Mouse (Mus musculus): ENCODE data around the gene Btg3. TPM values are rescaled to one million over a fixed set of nuclear protein-coding genes. Genes with fewer than 3 reads are reported as not detected.

Gene Btg3
- polyA plus RNA-seq, 2 experiments = 15.5 to 50.5 TPM

GRCm38 (mm10) chr16:78347328-78347926, 29.6 kb downstream of the Btg3 start:
- no peaks in the 10 kb centered on the region for H3K9me3 ChIP-seq (ENCODE audit: control insufficient read depth, low read length)

GRCm38 (mm10) chr16:78346662-78347327, 30.2 kb downstream of the Btg3 start:
- DNase-seq (ENCODE audit: low spot score) (peak; percentile 20), ATAC-seq (ENCODE audit: low FRiP score, low read depth) (no peak)
- no peak for TF ChIP-seq POLR2A (IDR thresholded peaks at IDR 0.05; ENCODE audit: borderline replicate concordance, extremely low read depth, insufficient read depth, insufficient read length)
- H3K9ac ChIP-seq (ENCODE audit: low read depth, low read length, severe bottlenecking) = no peak overlapping the region
- H3K4me3 ChIP-seq (replicated peaks; ENCODE audit: low read length) = no peak overlapping the region
- H3K4me2 ChIP-seq (replicated peaks; ENCODE audit: low read depth, low read length, severe bottlenecking) = no peak overlapping the region
- 71% methylated on average over 2 of the region's 2 CpGs for WGBS
- H3K27ac ChIP-seq (replicated peaks; ENCODE audit: low read depth, low read length) = no peak overlapping the region
- no peaks in the 10 kb centered on the region for H3K27me3 ChIP-seq (ENCODE audit: control insufficient read depth, insufficient read depth, low read length)
- no peaks in the 10 kb centered on the region for H3K36me3 ChIP-seq (ENCODE audit: control insufficient read depth, insufficient read depth, low read length)
- H3K4me1 ChIP-seq (ENCODE audit: control insufficient read depth, insufficient read depth, low read length) = peaks cover 9% of the 10 kb centered on the region
- H3K9me3 ChIP-seq (ENCODE audit: control insufficient read depth, low read length) = no peaks in the 10 kb centered on the region

More at GRCm38 (mm10) chr16:78347328-78347926, 29.6 kb downstream of the Btg3 start:
- no peaks in the 10 kb centered on the region for H3K27me3 ChIP-seq (ENCODE audit: control insufficient read depth, insufficient read depth, low read length)
- ATAC-seq (ENCODE audit: low FRiP score, low read depth) (no peak), DNase-seq (ENCODE audit: low spot score) (no peak)
- 73% methylated on average over 13 of the region's 13 CpGs for WGBS
- H3K4me2 ChIP-seq (replicated peaks; ENCODE audit: low read depth, low read length, severe bottlenecking) = no peak overlapping the region
- H3K36me3 ChIP-seq (ENCODE audit: control insufficient read depth, insufficient read depth, low read length) = no peaks in the 10 kb centered on the region
- peaks cover 9% of the 10 kb centered on the region for H3K4me1 ChIP-seq (ENCODE audit: control insufficient read depth, insufficient read depth, low read length)
- TF ChIP-seq POLR2A (IDR thresholded peaks at IDR 0.05; ENCODE audit: borderline replicate concordance, extremely low read depth, insufficient read depth, insufficient read length) = no peak
- H3K27ac ChIP-seq (replicated peaks; ENCODE audit: low read depth, low read length) = no peak overlapping the region
- no peak overlapping the region for H3K9ac ChIP-seq (ENCODE audit: low read depth, low read length, severe bottlenecking)
- no peak overlapping the region for H3K4me3 ChIP-seq (replicated peaks; ENCODE audit: low read length)

GRCm38 (mm10) chr16:78343792-78344191, 33.2 kb downstream of the Btg3 start:
- 19% methylated on average over 6 of the region's 6 CpGs for WGBS
- Histone ChIP-seq H3K4me3 (replicated peaks; ENCODE audit: low read length) (no peak overlapping the region), H3K9ac (ENCODE audit: low read depth, low read length, severe bottlenecking) (no peak overlapping the region), H3K36me3 (ENCODE audit: control insufficient read depth, insufficient read depth, low read length) (no peaks in the 10 kb centered on the region; the same call in 1 of the 2 replicates), H3K4me2 (replicated peaks; ENCODE audit: low read depth, low read length, severe bottlenecking) (peak overlapping the region; percentile 11), H3K4me1 (ENCODE audit: control insufficient read depth, insufficient read depth, low read length) (peaks cover 9% of the 10 kb centered on the region), H3K27ac (replicated peaks; ENCODE audit: low read depth, low read length) (no peak overlapping the region), H3K9me3 (ENCODE audit: control insufficient read depth, low read length) (no peaks in the 10 kb centered on the region), H3K27me3 (ENCODE audit: control insufficient read depth, insufficient read depth, low read length) (no peaks in the 10 kb centered on the region)
- no peak for TF ChIP-seq POLR2A (IDR thresholded peaks at IDR 0.05; ENCODE audit: borderline replicate concordance, extremely low read depth, insufficient read depth, insufficient read length)
- ATAC-seq (ENCODE audit: low FRiP score, low read depth) = peak; percentile 72
- DNase-seq (ENCODE audit: low spot score) = peak; percentile 87

- WGBS = 91% methylated on average over 5 of the region's 5 CpGs
- no peak overlapping the region for H3K9ac ChIP-seq (ENCODE audit: low read depth, low read length, severe bottlenecking)
- peaks cover 9% of the 10 kb centered on the region for H3K4me1 ChIP-seq (ENCODE audit: control insufficient read depth, insufficient read depth, low read length)
- no peak overlapping the region for H3K4me3 ChIP-seq (replicated peaks; ENCODE audit: low read length)
- DNase-seq (ENCODE audit: low spot score) = no peak
- no peaks in the 10 kb centered on the region for H3K27me3 ChIP-seq (ENCODE audit: control insufficient read depth, insufficient read depth, low read length)
- H3K9me3 ChIP-seq (ENCODE audit: control insufficient read depth, low read length) = no peaks in the 10 kb centered on the region
- ATAC-seq (ENCODE audit: low FRiP score, low read depth) = no peak
- TF ChIP-seq POLR2A (IDR thresholded peaks at IDR 0.05; ENCODE audit: borderline replicate concordance, extremely low read depth, insufficient read depth, insufficient read length) = no peak
- no peaks in the 10 kb centered on the region; the same call in 1 of the 2 replicates for H3K36me3 ChIP-seq (ENCODE audit: control insufficient read depth, insufficient read depth, low read length)
- no peak overlapping the region for H3K27ac ChIP-seq (replicated peaks; ENCODE audit: low read depth, low read length)
- no peak overlapping the region for H3K4me2 ChIP-seq (replicated peaks; ENCODE audit: low read depth, low read length, severe bottlenecking)
Observed at GRCm38 (mm10) chr16:78342767-78343166, 34.2 kb downstream of the Btg3 start.

GRCm38 (mm10) chr16:78341356-78341755, 35.6 kb downstream of the Btg3 start:
- no peak overlapping the region for H3K4me3 ChIP-seq (replicated peaks; ENCODE audit: low read length)
- no peak for TF ChIP-seq POLR2A (IDR thresholded peaks at IDR 0.05; ENCODE audit: borderline replicate concordance, extremely low read depth, insufficient read depth, insufficient read length)
- H3K4me1 ChIP-seq (ENCODE audit: control insufficient read depth, insufficient read depth, low read length) = peaks cover 9% of the 10 kb centered on the region
- H3K27me3 ChIP-seq (ENCODE audit: control insufficient read depth, insufficient read depth, low read length) = no peaks in the 10 kb centered on the region
- no peak for ATAC-seq (ENCODE audit: low FRiP score, low read depth)
- H3K36me3 ChIP-seq (ENCODE audit: control insufficient read depth, insufficient read depth, low read length) = no peaks in the 10 kb centered on the region; the same call in none of the 2 replicates
- H3K27ac ChIP-seq (replicated peaks; ENCODE audit: low read depth, low read length) = no peak overlapping the region
- H3K9me3 ChIP-seq (ENCODE audit: control insufficient read depth, low read length) = no peaks in the 10 kb centered on the region
- H3K9ac ChIP-seq (ENCODE audit: low read depth, low read length, severe bottlenecking) = no peak overlapping the region
- no peak for DNase-seq (ENCODE audit: low spot score)
- H3K4me2 ChIP-seq (replicated peaks; ENCODE audit: low read depth, low read length, severe bottlenecking) = no peak overlapping the region
- 89% methylated on average over 4 of the region's 4 CpGs for WGBS
